Mouse (Mus musculus): ENCODE measurements around the gene Klf3.

Klf3 gene

DNA sequence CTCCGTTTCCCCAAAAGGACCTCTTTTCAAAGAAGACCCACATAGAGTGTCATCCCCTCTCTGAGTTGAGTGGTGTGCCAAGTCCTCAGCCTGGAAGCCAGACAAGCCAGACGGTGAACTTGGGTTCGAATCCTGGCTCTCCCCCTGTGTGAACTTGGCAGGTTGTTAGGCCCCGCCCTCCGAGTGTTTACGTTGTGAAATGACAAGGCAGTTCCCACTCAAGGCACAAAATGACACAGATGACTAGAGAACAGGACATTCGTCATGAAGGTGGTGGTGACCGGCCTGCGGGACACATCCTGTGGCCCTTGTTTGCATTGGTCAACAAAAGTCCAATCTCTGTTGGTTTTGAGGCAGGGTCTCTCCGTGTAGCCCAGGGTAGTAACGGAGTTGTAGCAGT is 6.7 kb downstream of the Klf3 start:
- peak; percentile 73 for DNase-seq (ENCODE audit: low read depth)

DNA sequence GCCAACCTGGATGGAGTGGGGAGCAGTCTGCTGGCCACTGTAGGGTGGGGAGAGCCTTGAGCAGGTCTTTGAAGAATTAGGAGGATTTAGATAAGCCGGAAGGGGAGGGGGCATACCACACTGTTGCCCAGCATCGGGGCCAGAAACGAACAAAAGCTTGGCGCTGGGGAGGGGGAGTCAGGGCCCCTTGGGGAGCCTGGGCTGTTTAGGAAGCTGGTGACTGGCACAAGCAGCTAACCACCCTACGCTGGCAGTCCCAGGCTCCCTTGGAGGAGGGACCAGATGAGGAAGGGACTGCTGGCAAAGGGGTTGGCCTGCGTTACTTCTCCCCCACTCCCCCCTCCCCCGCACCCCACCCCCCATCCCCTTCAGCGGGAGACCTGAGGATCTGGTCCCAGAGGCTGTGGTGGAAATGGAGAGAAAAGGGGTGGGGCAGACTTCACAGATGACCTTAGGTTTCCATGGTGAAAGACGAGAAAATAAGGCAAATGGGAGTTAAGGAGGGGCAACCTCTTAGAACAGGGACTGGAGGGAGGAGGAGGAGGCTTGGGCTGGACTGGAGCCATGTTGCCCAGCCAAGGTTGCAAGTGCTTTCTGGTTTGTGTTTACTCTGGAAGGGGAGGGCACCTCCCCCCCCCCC is 7.8 kb downstream of the Klf3 start:
- peak; percentile 55 for DNase-seq (ENCODE audit: low read depth)

DNA sequence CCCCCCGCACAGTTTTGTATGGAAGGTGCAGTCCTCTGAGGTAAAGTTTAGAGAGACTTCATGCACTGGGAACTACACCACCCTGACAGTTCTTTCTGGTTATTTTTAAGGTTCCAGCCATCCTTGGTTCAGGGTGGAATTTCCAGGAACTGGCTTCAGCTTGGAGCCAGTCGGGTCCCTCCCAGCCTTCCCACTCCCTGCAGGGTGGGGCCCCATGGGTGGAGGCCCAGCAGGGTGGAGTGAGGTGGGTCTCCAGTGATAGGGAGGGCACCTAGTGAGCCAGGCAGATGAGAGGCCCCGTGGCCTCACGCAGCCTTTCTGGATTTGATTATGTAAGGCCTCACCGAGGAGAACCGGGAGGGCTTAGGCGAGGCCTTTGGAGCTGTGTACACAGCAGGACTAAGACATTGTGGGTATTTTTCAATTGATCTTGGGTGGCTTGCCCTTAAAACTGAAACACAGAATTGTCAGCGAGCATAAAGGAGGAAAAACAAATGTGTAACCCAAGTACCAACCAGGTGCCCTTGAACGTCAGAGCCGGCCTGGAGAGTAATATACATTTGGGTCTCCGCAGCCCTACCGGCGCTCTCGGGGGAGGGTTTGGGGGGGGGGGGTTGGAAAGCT is 8.4 kb downstream of the Klf3 start:
- peak; percentile 77 for DNase-seq (ENCODE audit: low read depth)

GRCm38 (mm10) chr5:64812124-64812982 is 9.2 kb downstream of the Klf3 start:
- DNase-seq (ENCODE audit: low read depth) = peak; percentile 75

DNA sequence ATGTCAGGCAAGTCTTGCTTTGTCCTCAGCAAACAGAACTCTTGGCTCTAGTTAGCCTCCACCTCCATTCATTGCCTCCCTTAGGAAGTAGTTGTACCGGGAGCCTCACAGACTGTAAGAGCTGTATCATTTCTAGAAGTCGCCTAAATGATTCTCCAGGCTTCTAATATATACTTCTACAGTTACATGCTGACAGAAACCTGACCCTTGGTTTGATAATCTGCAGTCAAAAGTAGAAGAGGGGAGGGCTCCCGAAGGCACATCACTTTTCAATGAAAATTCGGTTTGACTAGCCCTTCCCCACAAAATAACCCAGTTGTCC is 9.8 kb downstream of the Klf3 start:
- no peak for DNase-seq (ENCODE audit: low read depth)

DNA sequence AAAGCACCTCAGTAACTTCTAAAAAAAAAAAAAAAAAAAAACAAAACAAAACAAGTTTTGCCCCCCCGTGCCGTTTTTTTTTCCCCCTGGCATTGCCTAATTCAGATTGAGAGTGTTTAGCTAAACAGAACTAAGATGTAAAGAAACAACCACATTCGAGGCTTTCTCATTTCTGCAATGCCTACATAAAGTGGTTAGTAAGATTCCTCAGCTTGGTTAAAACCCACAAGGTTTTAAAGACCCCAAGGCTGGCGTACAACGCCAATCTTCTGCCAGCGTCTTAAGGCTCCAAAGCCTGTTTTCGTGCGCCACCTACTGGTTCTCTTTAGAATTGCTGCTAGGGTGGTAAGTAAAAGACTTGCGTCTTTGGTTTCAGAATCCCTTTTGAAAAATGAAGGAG is 10.2 kb downstream of the Klf3 start:
- peak; percentile 98 for DNase-seq (ENCODE audit: low read depth)

- peak; percentile 53 for DNase-seq (ENCODE audit: low read depth)
Observed at GRCm38 (mm10) chr5:64814416-64814815, 11.2 kb downstream of the Klf3 start.

DNA sequence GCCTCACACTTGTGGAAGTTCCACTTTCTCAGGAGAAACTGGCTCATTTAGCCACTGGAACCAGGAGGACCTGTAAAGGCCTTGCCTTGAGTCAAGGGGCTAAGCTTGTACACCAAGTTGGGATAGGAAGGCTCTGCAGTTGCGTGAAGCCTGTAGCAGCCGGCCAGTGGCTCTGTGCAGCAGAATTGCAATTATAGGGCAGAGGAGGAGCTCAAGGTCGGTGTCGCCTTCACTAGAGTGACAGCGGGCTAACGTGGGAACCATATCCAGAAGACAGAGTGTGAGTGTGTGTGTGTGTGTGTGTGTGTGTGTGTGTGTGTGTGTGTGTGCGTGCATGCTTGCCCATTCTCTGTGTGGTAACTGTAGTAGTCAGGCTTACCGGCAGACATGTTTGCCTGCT is 12.4 kb downstream of the Klf3 start:
- no peak for DNase-seq (ENCODE audit: low read depth)

DNA sequence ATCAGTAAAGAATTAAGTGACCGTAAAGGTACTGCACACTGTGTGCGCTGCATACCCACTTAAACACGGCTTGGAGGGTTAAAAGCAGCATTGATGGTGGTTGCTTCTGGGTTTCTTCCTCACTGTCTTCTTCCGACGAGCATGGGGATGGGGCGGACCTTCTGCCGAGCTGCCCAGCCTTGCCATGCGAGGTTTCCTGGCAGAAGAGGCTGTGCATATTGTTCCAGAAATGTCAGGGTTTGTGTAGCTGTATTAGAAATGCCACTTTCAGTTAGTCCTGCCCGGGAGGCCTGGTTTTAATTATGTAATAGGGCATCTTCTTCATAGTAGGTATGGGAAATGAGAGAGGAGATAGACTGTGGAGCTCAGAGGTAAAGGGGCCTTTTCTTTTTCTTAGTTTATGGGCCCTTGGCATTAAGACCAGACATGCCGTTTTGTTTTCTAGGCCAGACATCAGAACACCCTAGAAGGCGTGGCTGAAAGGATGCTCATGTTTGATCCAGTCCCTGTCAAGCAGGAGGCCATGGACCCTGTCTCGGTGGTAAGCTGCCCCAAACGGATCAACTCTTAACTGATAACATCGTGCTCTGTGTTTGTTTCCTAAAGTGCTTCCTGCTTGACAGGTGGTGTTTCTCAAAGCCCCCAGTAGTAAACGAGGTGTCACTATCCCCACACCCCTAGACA is 13.2 kb downstream of the Klf3 start:
- no peak for DNase-seq (ENCODE audit: low read depth)

DNA sequence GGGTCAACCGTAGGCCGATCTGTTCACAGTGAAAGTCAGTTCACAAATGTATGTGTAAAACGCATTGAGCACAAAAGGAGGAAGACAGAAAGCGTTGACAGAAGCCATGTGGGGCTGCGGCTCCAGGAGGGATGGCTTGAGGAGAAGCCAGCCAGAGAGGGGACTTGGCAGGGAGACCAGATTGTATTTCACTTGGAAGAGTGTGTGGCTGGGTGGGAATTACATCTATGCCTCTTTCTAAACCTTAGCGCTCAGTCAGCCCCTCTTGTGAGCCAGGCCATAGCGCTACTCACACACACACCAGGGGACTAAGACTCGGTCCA is 13.7 kb downstream of the Klf3 start:
- DNase-seq (ENCODE audit: low read depth) = no peak

DNA sequence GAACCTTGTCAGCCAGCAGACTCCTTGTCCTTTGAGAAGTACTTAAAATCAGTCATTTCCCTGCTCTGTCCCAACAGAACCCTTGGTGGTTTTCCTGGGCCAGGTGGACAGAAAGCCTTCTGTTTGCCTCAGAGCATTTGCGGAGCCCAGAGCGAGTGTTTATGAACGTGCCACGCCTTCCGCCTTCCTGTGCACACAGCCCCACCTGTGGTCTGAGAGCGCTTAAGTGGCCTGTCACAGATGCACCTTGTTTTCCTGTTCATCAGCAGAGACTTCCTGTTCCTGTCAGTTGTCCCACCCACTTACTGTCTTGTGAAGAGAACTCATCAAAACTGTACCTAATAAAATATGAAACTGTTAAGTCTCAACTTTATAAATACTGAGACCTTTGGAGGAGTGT is 16.2 kb downstream of the Klf3 start:
- peak; percentile 88 for DNase-seq (ENCODE audit: low read depth)

DNA sequence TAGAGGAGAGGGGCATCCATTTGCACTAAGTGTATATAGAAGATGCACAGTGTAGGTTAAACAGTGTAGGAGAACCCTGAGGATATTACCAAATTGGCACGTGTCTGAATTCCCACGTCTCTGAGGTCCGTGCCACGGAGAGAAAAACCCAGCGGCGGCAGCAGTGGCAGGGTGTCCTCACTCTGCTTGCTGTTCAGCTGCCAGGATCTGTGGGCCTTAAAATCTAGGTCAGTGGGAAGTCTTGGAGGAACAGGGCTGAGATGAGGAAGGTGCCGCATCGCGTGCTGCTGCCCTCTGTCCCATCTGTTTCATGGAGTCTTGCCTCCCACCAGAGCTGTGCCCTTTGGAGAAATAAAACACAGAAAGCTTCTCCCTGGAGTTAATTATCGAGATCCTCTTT is 16.9 kb downstream of the Klf3 start:
- DNase-seq (ENCODE audit: low read depth) = no peak

DNA sequence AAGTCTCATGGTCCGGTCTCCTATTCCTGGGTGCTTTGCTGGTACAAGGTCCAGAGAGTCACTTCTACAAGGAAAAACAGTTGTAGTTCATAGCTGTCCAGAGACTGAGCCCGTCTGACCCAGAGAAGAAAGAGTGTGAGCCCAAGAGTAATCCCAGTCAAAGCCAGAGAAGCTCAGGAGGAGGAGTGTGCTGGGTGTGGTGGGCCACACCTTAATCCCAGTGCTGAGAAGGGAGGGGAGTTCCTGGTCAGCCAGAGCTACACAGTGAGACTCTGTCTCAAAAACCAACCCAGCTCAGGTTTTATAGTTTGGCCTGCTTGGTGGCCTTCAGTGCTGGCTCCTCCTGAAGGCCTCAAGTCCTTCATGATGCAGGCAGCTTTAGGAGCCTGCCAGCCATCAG is 18.1 kb downstream of the Klf3 start:
- no peak for DNase-seq (ENCODE audit: low read depth)

GRCm38 (mm10) chr5:64821964-64822363 is 18.8 kb downstream of the Klf3 start:
- DNase-seq (ENCODE audit: low read depth) = no peak

GRCm38 (mm10) chr5:64823431-64823830 is 20.2 kb downstream of the Klf3 start:
- no peak for DNase-seq (ENCODE audit: low read depth)

DNA sequence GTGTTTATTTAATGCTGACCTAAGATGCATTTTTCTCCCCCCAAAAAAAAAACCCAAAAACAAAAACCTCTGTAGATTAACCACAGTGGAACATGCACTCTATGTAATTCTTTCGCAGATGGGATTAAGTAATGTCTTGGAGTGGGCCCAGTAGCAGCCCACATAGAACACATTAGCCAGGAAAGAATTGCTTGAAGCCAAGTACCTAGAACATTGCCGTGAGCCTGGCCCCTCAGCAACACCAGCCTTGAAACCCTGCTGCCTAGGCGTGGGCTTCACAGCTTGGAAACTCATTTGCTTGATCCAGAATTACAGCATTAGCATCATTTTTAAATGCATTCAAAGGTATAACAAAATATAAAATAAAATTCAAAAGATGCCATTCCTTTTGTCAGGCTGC is 21.6 kb downstream of the Klf3 start:
- no peak for DNase-seq (ENCODE audit: low read depth)

DNA sequence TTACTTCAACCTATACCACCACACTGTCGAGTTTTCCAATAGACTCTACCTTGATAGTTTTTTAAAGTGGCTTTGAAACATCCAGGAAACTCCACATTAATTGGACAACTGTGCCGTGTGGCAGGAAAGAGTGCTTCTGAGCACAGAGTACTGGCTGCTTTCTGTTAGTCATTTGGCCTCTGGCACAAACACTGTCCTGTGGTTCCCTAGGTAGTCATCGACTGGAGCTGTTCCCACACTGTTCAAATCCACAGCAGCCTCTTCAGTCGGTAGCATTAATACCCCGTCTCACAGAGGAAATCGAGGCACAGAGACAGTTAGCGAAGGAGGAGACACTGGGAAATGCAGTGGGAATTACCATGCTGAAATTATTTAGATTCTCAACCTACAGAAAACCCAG is 22.3 kb downstream of the Klf3 start:
- DNase-seq (ENCODE audit: low read depth) = no peak

DNA sequence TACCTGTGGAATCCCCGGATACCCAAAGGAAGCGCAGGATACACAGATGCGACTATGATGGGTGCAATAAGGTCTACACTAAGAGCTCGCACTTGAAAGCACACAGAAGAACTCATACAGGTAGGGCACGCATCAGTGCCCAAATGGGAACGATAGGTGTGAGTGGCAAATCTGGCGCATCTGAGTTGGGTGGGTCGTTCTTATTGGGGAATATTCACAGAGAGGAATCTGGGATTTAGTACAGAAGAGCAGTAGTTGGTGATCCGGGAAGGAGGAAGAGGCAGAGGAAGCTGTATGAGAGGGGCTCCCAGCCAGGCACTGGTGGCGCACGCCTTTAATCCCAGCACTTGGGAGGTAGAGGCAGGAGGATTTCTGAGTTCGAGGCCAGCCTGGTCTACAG is 24.0 kb downstream of the Klf3 start:
- DNase-seq (ENCODE audit: low read depth) = no peak

- DNase-seq (ENCODE audit: low read depth) = no peak
Observed at GRCm38 (mm10) chr5:64828314-64828713, 25.1 kb downstream of the Klf3 start.

DNA sequence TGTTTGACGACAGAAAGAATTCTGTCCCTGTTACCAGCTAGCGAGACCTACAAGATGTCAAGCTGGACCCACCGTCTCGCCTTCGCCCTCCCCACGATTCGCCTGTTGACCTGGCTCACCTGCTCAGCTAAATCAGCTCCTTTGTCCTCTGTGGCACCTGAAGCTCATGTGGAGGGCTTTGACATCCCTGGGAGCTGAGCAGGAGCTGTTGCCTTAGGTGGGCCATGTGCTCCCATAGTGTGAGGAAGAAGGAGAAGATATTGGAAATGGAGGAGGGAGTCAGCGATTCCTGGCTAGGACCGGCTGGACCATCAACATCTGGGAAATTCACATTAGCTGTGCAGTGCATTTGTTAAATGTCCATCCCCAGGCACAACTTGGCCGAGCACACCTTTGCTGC is 26.4 kb downstream of the Klf3 start:
- DNase-seq (ENCODE audit: low read depth) = no peak

DNA sequence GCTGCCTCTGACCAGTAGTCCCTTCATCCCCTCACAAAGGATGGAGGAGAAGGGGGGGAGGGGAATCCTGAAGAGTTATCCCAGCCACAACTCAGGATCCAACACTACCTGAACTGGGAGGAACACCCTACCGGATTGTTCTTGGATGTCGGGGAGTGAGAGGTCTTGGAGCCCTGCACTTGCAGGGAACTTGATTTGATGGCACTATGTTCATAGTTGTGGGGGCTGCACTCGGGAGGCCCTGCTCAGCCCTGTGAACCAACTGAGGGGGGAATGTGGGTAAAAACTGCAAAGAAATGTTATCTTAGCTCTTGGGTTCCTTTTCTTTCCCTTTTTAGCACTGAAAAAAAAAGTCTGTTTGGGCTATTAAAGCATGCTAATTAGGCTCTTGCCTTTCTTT is 27.6 kb downstream of the Klf3 start:
- DNase-seq (ENCODE audit: low read depth) = no peak

DNA sequence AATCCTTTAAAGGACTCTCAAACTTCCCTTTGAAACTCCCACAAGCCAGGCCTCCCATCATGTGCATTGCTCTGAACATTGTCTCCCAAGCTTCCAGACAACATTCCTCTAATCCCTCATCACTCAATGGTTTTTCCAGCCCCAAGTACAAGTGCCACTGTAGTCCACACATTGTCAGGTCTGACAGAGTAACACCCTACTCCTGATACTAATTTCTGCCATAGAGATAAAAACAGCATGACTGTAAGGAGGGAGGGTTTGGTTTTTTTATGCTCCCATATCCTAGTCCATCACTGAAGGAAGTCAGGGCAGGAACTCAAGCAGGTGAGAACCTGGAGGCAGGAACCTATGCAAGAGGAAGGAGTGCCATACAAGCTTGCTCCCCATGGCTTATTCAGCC is 30.2 kb downstream of the Klf3 start:
- DNase-seq (ENCODE audit: low read depth) = no peak

DNA sequence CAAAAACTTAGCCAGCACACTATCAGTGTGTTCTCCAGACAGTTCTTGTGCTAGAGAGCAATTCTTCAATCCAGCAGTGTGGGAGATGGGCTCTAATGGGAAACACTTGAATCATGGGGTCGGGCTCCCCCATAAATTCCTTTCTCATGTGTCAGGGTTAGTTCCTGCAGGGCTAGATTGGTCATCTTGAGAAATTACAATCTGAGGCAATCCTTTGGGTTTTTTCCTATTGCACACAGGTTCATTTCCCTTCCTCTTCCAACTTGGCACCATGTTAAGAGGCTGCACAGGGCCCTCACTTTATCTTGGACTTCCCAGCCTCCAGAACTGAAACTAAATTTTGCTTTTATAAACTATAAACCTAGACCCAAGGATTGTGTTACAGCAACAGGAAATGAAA is 31.0 kb downstream of the Klf3 start:
- no peak for DNase-seq (ENCODE audit: low read depth)

Measured in induced T-regulatory cell, adult 2 months (primary cell).